Mouse (Mus musculus): ENCODE data around the gene Ceacam16.

GRCm38 (mm10) chr7:19867751-19868399, 6.8 kb upstream of the Ceacam16 start:
- no peak for TF ChIP-seq POLR2A (IDR thresholded peaks at IDR 0.05; ENCODE audit: borderline replicate concordance, insufficient read depth, low read length)
- TF ChIP-seq CTCF (IDR thresholded peaks at IDR 0.05; ENCODE audit: borderline replicate concordance, insufficient read depth, low read depth, low read length): no peak

Data from cerebellum, adult 2 months (tissue).